Mouse (Mus musculus) limb, embryonic 12.5 days (tissue): ENCODE results near the gene Emp2. TPM values are rescaled to one million over a fixed set of nuclear protein-coding genes. Genes with fewer than 3 reads are reported as not detected.
A peak's percentile ranks its signal among the peaks of the same experiment; 100 is the strongest.

ENCODE experiments used
- ATAC-seq: fragments of 200-750 bp; cut with Nextera tagmentation; 2 replicates; pipeline ENCODE4 v1.8.0; 2017; ENCODE audit warnings: low read depth, moderate TSS enrichment; ENCODE audit not compliant: insufficient number of reproducible peaks, insufficient read depth, low FRiP score, low TSS enrichment
- H3K27ac ChIP-seq: fragments of 300-500 bp; sonication (generic); 2 replicates; pipeline ENCODE4 v1.5.1; 2016; ENCODE audit warnings: mild to moderate bottlenecking, moderate library complexity
- H3K27me3 ChIP-seq: fragments of 300-500 bp; sonication (generic); 2 replicates; pipeline ENCODE4 v1.6.1; 2016; ENCODE audit warnings: mild to moderate bottlenecking, moderate library complexity
- H3K36me3 ChIP-seq: fragments of 300-500 bp; sonication (generic); 2 replicates; pipeline ENCODE4 v1.6.1; 2016; ENCODE audit warnings: mild to moderate bottlenecking, moderate library complexity
- H3K4me1 ChIP-seq: fragments of 300-500 bp; sonication (generic); replicated peaks from 2 replicates; pipeline ENCODE4 v1.6.1; 2016
- H3K4me2 ChIP-seq: fragments of 300-500 bp; sonication (generic); 2 replicates; pipeline ENCODE4 v1.6.1; 2016; ENCODE audit warnings: mild to moderate bottlenecking, moderate library complexity
- H3K4me3 ChIP-seq: fragments of 300-500 bp; sonication (generic); replicated peaks from 2 replicates; pipeline ENCODE4 v1.5.1; 2016; ENCODE audit warnings: mild to moderate bottlenecking
- H3K9ac ChIP-seq: fragments of 300-500 bp; sonication (generic); replicated peaks from 2 replicates; pipeline ENCODE4 v1.6.1; 2016; ENCODE audit warnings: mild to moderate bottlenecking, moderate library complexity
- H3K9me3 ChIP-seq: fragments of 300-500 bp; sonication (generic); 2 replicates; pipeline ENCODE4 v1.6.1; 2016; ENCODE audit warnings: mild to moderate bottlenecking, moderate library complexity
- WGBS: fragments of 180-500 bp; shearing (Covaris S2); methylation state at CpG from one replicate; pipeline ENCODE4 v1.1.7; 2016; 5-methylcytosine and 5-hydroxymethylcytosine counted together
- polyA plus RNA-seq: library from polyadenylated mRNA; unstranded; fragments of >200 nt; fragmentation: Nextera tagmentation; extraction: Ambion mirVana; gene quantifications from 2 replicates; pipeline ENCODE4 v1.2.1, GENCODE M21; 2016

Emp2 gene
- 12.6 and 15.2 TPM in 2 replicates for polyA plus RNA-seq

DNA sequence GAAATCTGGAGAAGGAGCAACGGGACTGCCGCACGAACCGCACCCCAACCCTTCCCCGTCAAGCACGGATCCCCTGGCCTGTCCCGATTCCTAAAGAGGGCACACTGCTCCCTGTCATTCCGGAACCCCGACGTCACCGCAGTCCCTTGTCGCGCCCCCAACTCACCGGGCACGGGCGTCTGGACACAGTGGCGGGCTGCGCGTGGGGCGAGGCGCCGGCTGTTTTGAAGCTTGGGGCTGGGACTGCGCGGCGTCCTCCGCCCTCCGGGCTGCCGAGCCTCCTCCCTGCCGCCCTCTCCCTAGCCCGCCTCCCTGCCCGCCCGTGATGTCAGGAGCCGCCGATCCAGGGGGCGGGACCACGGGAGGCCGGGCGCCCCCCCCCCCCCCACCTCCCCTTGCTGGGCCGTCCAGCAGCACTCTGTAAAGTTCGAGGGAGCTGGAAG is at the start of gene Emp2:
Emp2 (minus strand) TSS at position 323 of the 443 bp plus-strand sequence.
- no peaks in the 10 kb centered on the region for H3K9me3 ChIP-seq
- H3K36me3 ChIP-seq: no peaks in the 10 kb centered on the region
- peak within 1 kb of the TSS; percentile 56 for H3K4me3 ChIP-seq
- H3K9ac ChIP-seq: peak within 1 kb of the TSS; percentile 51
- under 1% methylated on average over 25 of the region's 40 CpGs for WGBS
- peaks cover 22% of the 10 kb centered on the region for H3K27me3 ChIP-seq
- peaks cover 38% of the 10 kb centered on the region for H3K4me1 ChIP-seq
- H3K27ac ChIP-seq: no peak within 1 kb of the TSS
- peak within 1 kb of the TSS; percentile 82 for H3K4me2 ChIP-seq
- ATAC-seq: peak; percentile 84

DNA sequence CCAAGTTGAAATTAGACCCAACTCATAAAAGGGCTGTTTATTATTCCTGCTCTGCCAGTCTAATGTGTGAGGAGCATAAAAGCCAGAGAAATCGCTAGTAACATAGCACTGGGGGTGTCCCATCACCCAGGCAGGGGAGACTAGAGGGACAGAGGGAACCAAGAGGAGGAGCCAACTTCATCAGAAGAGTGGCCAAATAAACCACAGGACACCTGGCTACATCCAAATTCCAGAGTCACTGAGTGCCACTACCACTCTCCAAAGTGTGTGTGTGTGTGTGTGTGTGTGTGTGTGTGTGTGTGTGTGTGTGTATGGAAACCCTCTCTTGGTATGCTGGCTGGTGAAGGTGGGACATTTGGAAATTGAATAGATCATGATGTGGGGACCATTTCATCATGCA is 49.3 kb upstream of the Emp2 start:
- H3K4me3 ChIP-seq: no peak overlapping the region
- H3K36me3 ChIP-seq: no peaks in the 10 kb centered on the region
- no peak for ATAC-seq
- no peak overlapping the region for H3K9ac ChIP-seq
- peaks cover 3% of the 10 kb centered on the region; the same call in 1 of the 2 replicates for H3K27me3 ChIP-seq
- WGBS: 42% methylated on average over 1 of the region's 1 CpGs
- H3K4me2 ChIP-seq: no peak overlapping the region
- H3K9me3 ChIP-seq: no peaks in the 10 kb centered on the region
- H3K27ac ChIP-seq: no peak overlapping the region
- H3K4me1 ChIP-seq: peaks cover 15% of the 10 kb centered on the region

DNA sequence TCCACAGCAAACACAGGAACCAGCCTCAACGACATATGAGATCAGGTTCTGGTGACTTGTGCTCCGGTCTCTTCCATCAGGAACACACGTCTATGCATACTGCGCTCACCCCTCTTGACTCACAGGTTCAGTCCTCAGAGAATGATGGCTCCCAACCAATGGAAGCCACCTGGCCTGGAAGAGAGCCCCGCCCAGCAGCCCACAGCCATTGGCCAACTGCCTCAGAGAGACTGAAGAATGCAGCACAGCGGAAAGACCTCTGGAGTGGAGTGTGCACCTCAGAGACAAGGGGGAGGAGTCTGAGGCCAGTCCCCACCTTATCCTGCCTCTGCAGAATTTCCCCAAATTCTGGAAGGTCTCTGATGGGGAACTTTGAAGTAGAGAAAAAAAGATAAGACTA is 45.5 kb upstream of the Emp2 start:
- ATAC-seq: no peak
- 84% methylated on average over 6 of the region's 6 CpGs for WGBS
- no peaks in the 10 kb centered on the region for H3K36me3 ChIP-seq
- peaks cover 7% of the 10 kb centered on the region for H3K4me1 ChIP-seq
- no peaks in the 10 kb centered on the region for H3K9me3 ChIP-seq
- H3K4me3 ChIP-seq: no peak overlapping the region
- no peak overlapping the region for H3K9ac ChIP-seq
- no peak overlapping the region for H3K27ac ChIP-seq
- no peak overlapping the region for H3K4me2 ChIP-seq
- H3K27me3 ChIP-seq: peaks cover 3% of the 10 kb centered on the region; the same call in 1 of the 2 replicates

DNA sequence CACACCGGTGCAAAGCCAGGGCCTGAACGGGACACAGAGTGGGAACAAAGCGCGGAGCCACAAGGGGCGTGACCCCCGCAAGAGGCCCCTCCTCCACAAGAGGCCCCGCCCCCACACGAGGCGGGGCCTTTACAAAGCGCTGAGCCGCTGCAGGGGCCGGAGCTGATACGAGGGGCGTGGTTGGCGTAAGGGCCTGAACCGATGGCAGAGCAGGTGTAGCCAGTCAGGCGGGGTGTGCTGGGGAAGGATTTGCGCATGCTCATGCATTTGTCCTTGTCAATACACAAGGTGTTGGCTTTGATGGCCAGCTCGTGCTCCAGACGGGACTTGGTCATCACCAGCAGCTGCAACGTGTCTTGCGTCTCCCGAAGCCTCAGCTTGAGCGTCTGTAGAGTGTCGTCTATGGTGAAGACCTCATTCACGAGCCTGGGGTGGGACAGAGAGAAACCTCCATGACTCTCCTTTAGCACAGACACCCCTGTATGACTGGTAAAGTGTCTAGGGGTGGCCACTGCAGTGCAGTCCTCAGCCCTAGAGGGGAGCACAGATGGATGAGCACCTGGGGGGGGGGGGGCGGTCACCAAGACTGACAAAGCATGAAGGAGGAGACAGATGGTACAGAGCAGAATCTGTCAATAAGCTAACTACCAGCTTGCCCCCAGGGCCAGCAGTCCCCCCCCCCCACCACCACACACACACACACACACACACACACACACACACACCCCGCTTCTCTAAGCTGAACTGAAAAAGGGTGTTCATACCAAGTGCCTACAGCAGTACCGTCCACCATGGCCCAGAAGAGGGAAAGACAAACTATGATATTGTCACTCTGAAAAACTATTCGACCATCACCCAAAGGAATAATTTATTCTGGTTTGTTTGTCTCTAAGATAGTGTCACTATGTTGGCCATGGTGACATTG is 44.5 kb upstream of the Emp2 start:
- H3K9ac ChIP-seq: no peak overlapping the region
- peak; percentile 74 for ATAC-seq
- peaks cover 3% of the 10 kb centered on the region; the same call in 1 of the 2 replicates for H3K27me3 ChIP-seq
- H3K4me3 ChIP-seq: no peak overlapping the region; the same call in 1 of the 2 replicates
- 17% methylated on average over 30 of the region's 30 CpGs for WGBS
- no peaks in the 10 kb centered on the region for H3K36me3 ChIP-seq
- H3K27ac ChIP-seq: no peak overlapping the region
- no peaks in the 10 kb centered on the region for H3K9me3 ChIP-seq
- H3K4me2 ChIP-seq: peak overlapping the region; percentile 48
- peaks cover 7% of the 10 kb centered on the region for H3K4me1 ChIP-seq

DNA sequence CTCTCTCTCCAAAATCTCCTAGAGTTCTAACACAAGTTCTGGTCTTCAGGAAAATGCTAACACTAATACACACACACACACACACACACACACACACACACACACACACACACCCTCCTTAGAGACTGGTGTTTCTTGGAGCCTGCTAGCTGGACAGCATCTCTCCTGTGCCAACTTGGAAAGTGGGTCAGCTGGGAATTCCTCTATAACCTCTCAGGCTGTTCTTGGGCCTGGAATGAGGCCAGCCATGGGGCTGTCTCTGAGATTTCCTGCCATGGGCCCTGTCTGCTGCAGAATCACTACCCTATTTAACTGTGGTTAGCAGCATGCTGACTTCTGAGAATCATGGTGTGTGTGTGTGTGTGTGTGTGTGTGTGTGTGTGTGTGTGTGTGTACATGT is 41.2 kb upstream of the Emp2 start:
- no peak for ATAC-seq

DNA sequence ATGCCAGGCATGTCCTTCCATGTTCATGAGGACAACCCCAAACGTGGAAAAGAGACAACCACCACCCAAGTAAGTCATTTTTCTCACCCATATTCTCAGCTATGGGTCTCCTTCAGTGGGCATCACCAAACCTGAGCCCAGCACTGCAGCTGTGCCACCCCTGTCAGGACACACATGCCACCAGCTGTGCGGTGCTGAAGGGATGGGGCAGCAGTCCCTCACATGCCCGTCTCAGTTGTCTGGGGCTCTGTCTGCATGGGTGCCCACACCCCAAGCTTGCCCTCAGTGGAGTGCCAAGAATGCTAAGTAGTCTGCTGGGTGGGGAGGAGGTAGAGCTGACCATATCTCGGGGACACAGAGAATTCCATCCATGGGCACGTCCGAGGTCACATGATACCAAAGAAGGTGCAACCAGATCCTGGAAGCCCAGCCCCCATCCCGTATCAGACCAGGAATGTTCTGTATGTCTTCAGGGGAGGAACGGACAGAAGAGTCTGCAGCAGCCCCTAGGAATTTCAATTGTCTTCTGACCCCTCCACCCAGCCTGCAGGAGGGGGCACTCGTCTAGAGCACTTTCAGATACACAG is 37.4 kb upstream of the Emp2 start:
- Histone ChIP-seq H3K9me3 (no peaks in the 10 kb centered on the region), H3K36me3 (no peaks in the 10 kb centered on the region), H3K4me2 (no peak overlapping the region), H3K4me3 (no peak overlapping the region), H3K9ac (no peak overlapping the region), H3K4me1 (0 out of 2 replicates have a peak, but pooled peaks cover 7% of the 10 kb centered on the region), H3K27ac (no peak overlapping the region), H3K27me3 (no peaks in the 10 kb centered on the region)
- no peak for ATAC-seq
- WGBS: 66% methylated on average over 9 of the region's 9 CpGs

More for the DNA sequence above, 41.2 kb upstream of the Emp2 start:
- H3K36me3 ChIP-seq: no peaks in the 10 kb centered on the region
- H3K4me2 ChIP-seq: no peak overlapping the region
- H3K27ac ChIP-seq: no peak overlapping the region
- H3K9me3 ChIP-seq: no peaks in the 10 kb centered on the region
- H3K27me3 ChIP-seq: no peaks in the 10 kb centered on the region; the same call in 1 of the 2 replicates
- H3K9ac ChIP-seq: no peak overlapping the region
- peaks cover 7% of the 10 kb centered on the region; the same call in 1 of the 2 replicates for H3K4me1 ChIP-seq
- H3K4me3 ChIP-seq: no peak overlapping the region

DNA sequence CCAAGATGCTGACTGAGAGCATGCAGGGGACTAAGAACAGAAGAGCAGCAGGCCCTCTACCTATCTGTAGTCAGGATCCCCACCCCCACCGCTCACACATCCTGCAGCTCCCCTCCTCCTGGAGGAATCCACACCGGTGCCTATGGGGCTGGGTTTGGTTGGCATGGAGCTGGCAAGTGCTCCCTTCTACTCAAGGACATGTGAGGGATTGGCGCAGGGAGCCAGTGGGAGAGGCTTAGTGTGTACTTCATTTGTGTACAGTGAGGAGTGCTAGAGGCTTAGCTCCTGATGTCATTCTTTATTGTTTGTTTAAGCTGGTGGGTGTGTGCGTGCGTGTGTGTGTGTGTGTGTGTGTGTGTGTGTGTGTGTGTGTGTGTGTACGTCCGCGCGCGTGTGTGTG is 36.1 kb upstream of the Emp2 start:
- 0 out of 2 replicates have a peak, but pooled peaks cover 4% of the 10 kb centered on the region for H3K4me1 ChIP-seq
- H3K27ac ChIP-seq: no peak overlapping the region
- WGBS: 80% methylated on average over 10 of the region's 10 CpGs
- no peak overlapping the region for H3K4me2 ChIP-seq
- no peaks in the 10 kb centered on the region for H3K9me3 ChIP-seq
- no peak overlapping the region for H3K4me3 ChIP-seq
- no peak for ATAC-seq
- H3K9ac ChIP-seq: no peak overlapping the region
- no peaks in the 10 kb centered on the region for H3K27me3 ChIP-seq
- no peaks in the 10 kb centered on the region for H3K36me3 ChIP-seq

DNA sequence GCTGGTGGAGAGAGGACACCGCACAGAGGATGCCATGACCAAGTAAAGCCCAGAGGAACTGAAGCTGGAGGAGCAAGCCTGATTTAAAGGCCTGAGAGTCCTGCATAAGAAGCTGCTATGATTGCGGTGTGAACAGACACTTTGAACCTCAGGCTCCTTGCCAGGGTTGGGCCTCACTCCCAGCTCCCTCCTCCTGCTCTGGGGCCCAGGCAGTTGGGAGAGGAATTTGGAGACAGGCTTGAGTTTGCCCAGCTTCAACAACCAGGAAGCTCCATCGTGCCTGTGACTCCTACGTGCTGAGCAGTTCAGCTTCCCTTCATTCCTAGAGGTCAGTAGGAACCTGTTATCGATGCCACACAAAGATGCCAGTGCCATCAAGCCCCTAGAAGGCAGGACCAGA is 35.7 kb upstream of the Emp2 start:
- no peaks in the 10 kb centered on the region for H3K36me3 ChIP-seq
- 67% methylated on average over 5 of the region's 5 CpGs for WGBS
- H3K27me3 ChIP-seq: no peaks in the 10 kb centered on the region
- no peak overlapping the region for H3K9ac ChIP-seq
- no peak for ATAC-seq
- no peaks in the 10 kb centered on the region for H3K9me3 ChIP-seq
- H3K4me3 ChIP-seq: no peak overlapping the region
- H3K4me1 ChIP-seq: 0 out of 2 replicates have a peak, but pooled peaks cover 4% of the 10 kb centered on the region
- H3K4me2 ChIP-seq: no peak overlapping the region
- no peak overlapping the region for H3K27ac ChIP-seq

DNA sequence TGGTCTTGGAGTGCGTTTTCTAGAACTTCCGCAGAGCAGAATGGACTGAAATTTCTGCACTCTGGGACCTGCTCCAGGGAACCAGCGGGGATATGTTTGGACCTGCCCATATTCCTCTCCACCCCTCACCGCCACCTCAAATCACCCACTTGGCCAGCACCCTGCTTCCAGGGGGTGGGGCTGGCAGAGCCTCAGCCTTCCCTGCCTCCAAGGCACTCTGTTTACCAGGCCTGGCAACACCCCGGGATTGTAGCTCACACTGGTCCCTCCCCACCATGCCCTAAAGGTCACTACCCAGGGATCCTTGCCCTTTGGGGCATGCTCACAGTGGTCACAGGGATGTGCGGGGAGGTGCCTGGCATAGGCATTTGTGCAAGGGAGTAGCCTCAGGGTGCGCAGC is 33.8 kb upstream of the Emp2 start:
- Histone ChIP-seq H3K27me3 (no peaks in the 10 kb centered on the region; the same call in 1 of the 2 replicates), H3K4me1 (0 out of 2 replicates have a peak, but pooled peaks cover 4% of the 10 kb centered on the region), H3K4me3 (no peak overlapping the region), H3K9ac (no peak overlapping the region), H3K4me2 (no peak overlapping the region), H3K9me3 (no peaks in the 10 kb centered on the region), H3K27ac (no peak overlapping the region), H3K36me3 (no peaks in the 10 kb centered on the region)
- ATAC-seq: 0 out of 2 replicates have a peak, but pooled peaks have one; percentile 16
- WGBS: 85% methylated on average over 7 of the region's 7 CpGs

DNA sequence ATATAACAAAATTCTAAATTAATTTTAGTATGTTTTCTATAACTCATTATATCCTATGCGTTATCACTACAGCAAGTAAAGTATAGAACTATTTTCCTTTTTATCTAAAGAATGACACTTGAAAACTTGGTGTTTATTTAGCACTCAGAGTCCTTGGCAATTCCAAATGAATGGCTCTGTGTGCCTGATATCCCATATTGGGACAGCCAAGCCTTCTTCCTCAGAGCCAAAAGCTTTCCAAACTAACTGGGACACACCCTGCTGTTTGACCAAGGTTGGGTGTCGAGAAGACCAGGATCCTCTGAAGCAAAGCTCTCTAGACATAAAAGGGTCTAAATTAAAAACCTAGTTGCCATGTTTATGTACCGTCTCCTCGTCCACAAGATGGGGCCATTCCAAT is 27.3 kb upstream of the Emp2 start:
- Histone ChIP-seq H3K4me1 (peaks cover 8% of the 10 kb centered on the region), H3K4me2 (no peak overlapping the region), H3K9ac (no peak overlapping the region), H3K27me3 (no peaks in the 10 kb centered on the region; the same call in 1 of the 2 replicates), H3K36me3 (no peaks in the 10 kb centered on the region), H3K9me3 (peaks cover 5% of the 10 kb centered on the region), H3K27ac (no peak overlapping the region), H3K4me3 (no peak overlapping the region)
- 71% methylated on average over 4 of the region's 4 CpGs for WGBS
- no peak for ATAC-seq

DNA sequence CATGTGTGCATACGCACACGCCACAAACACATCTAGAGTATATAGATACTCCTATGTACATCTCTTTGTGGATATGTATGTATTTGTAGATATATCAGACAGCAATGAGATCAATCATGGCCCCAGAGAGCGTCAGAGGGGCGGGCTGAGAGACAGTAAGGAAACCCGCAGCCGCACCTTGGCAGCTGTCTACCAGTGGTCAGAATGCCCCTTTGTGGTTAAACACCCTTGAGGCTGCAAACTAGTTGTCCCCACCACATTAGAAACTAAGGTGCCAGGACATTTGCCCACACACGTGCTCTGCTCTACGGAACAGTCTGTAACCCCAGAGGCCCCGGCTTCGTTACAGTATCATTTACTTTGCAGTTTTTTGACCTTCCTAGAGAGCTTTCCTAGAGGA is 26.2 kb upstream of the Emp2 start:
- ATAC-seq: no peak
- Histone ChIP-seq H3K4me2 (no peak overlapping the region), H3K27ac (no peak overlapping the region), H3K36me3 (no peaks in the 10 kb centered on the region), H3K9ac (no peak overlapping the region), H3K4me3 (no peak overlapping the region), H3K9me3 (peaks cover 5% of the 10 kb centered on the region), H3K27me3 (no peaks in the 10 kb centered on the region; the same call in 1 of the 2 replicates), H3K4me1 (peaks cover 8% of the 10 kb centered on the region)
- 95% methylated on average over 10 of the region's 10 CpGs for WGBS
